Mouse (Mus musculus): Measurements from ENCODE around the gene Omg. TPM values are rescaled to one million over a fixed set of nuclear protein-coding genes. Genes with fewer than 3 reads are reported as not detected.
A peak's percentile ranks its signal among the peaks of the same experiment; 100 is the strongest.

Gene Omg
- polyA plus RNA-seq, 1 experiment from 2014 or later, result 1.9 TPM

DNA sequence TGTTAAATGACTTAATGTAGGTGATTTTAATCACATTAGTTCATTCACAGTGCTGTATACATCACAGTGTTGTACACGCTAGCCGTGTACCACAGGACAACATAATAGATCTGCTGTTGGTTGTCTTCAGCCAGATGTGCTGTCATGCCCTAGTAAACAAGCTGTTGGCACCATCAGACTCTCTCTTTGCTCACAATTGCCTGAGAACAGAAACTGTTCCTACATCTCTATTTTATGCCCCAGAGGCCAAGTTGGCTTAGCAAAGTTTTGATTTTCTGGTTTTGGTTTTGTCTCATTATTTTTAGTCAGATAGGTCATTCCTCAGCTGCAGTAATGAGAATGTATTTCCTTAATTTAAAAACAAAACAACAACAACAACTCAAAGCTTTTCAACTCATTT is 25.9 kb upstream of the Omg start:
- H3K9ac ChIP-seq (ENCODE audit: low read length), result no peak overlapping the region
- H3K36me3 ChIP-seq (ENCODE audit: control insufficient read depth, insufficient read depth, low read length), result no peaks in the 10 kb centered on the region
- peak; percentile 68 for DNase-seq (ENCODE audit: low spot score, missing footprints)
- 100% methylated on average over 2 of the region's 2 CpGs for WGBS
- H3K4me3 ChIP-seq (ENCODE audit: low read depth, low read length), result no peak overlapping the region
- ATAC-seq (ENCODE audit: low FRiP score), result no peak
- H3K9me3 ChIP-seq (ENCODE audit: control insufficient read depth, low read length), result no peaks in the 10 kb centered on the region
- no peak overlapping the region for H3K4me2 ChIP-seq
- no peaks in the 10 kb centered on the region for H3K27me3 ChIP-seq (ENCODE audit: control insufficient read depth, insufficient read depth, low read length)
- peaks cover 4% of the 10 kb centered on the region for H3K4me1 ChIP-seq (ENCODE audit: control insufficient read depth, insufficient read depth, low read length)
- H3K27ac ChIP-seq (ENCODE audit: low read depth, low read length), result no peak overlapping the region

DNA sequence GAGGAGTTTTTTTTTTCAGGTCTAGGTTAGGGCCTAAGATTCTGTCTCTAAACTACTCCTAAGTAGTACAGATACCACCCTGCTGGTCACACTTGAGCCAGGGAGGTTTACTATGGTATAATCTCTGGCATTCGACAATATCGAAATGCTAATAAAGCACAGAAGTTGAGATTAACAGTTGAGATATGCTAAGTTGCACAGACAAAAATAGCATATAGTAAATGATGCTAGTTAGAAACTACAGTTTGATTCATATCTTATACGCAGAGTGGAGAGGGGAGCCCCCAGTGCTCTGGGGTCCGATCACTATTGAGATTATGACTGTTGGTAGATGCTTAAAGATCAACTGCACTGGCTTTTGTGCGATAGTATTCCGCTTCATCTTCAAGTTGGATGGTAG is 25.3 kb upstream of the Omg start:
- H3K9me3 ChIP-seq (ENCODE audit: control insufficient read depth, low read length), result no peaks in the 10 kb centered on the region
- 97% methylated on average over 6 of the region's 6 CpGs for WGBS
- no peak overlapping the region for H3K4me2 ChIP-seq
- no peaks in the 10 kb centered on the region for H3K27me3 ChIP-seq (ENCODE audit: control insufficient read depth, insufficient read depth, low read length)
- ATAC-seq (ENCODE audit: low FRiP score) (no peak), DNase-seq (ENCODE audit: low spot score, missing footprints) (peak; percentile 53)
- H3K4me1 ChIP-seq (ENCODE audit: control insufficient read depth, insufficient read depth, low read length), result peaks cover 2% of the 10 kb centered on the region
- H3K9ac ChIP-seq (ENCODE audit: low read length), result no peak overlapping the region
- H3K27ac ChIP-seq (ENCODE audit: low read depth, low read length), result no peak overlapping the region
- no peaks in the 10 kb centered on the region for H3K36me3 ChIP-seq (ENCODE audit: control insufficient read depth, insufficient read depth, low read length)
- no peak overlapping the region for H3K4me3 ChIP-seq (ENCODE audit: low read depth, low read length)

DNA sequence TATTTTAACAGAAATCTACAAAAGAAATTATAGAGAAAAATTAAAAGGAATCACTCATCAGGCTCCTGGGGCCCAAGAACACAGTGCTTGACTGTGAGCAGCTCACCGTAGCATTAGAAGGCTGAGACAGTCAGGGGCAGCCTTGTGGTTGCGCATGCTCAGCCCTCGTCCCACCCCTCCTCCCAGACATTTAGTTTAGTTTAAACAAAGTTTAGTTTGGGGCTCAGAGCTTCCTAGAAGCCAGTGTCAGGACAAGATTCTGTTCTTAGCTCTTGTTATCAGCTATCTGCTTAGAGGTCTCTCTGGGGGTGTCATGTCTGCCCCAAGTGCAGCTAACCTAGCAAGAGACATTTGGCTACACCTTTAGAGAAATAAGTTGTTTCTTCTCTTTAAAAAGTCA is 24.7 kb upstream of the Omg start:
- Histone ChIP-seq H3K36me3 (ENCODE audit: control insufficient read depth, insufficient read depth, low read length) (no peaks in the 10 kb centered on the region), H3K4me2 (no peak overlapping the region), H3K4me1 (ENCODE audit: control insufficient read depth, insufficient read depth, low read length) (no peaks in the 10 kb centered on the region), H3K4me3 (ENCODE audit: low read depth, low read length) (no peak overlapping the region), H3K27ac (ENCODE audit: low read depth, low read length) (no peak overlapping the region), H3K27me3 (ENCODE audit: control insufficient read depth, insufficient read depth, low read length) (no peaks in the 10 kb centered on the region), H3K9me3 (ENCODE audit: control insufficient read depth, low read length) (no peaks in the 10 kb centered on the region), H3K9ac (ENCODE audit: low read length) (no peak overlapping the region)
- 91% methylated on average over 3 of the region's 3 CpGs for WGBS
- DNase-seq (ENCODE audit: low spot score, missing footprints) (peak; percentile 19), ATAC-seq (ENCODE audit: low FRiP score) (no peak)

DNA sequence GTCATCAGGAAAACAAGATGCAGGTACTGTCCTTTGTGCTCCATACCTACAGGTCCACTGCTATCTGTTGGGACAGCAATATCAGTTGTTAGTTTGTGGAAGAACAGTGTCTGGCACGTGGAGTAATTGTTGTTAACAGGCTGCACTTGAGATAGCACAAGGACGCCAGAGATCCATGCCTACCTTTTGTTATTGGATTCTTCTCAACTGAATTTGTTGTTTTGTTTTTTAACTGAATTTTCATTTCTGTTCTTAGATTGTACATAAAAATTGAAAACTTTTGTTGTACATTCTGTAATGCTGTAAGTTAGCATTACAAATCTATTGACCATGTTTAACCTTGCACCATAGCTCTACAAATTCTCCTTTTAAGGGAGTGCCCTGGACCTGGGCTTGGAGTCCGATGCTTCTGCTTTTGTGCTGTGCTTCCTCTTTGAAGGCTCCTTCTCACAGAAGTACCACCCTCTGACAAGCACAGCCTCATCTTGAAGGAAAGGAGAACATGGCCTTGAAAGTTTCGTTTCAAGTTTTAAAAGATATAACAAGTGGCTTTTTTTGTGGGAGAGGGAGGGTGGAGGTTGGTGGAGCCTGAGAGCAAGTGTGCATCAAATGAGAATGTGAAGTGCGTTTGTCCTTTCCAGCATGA is 24.0 kb upstream of the Omg start:
- WGBS, result 90% methylated on average over 5 of the region's 5 CpGs
- Histone ChIP-seq H3K4me1 (ENCODE audit: control insufficient read depth, insufficient read depth, low read length) (no peaks in the 10 kb centered on the region), H3K9me3 (ENCODE audit: control insufficient read depth, low read length) (no peaks in the 10 kb centered on the region), H3K9ac (ENCODE audit: low read length) (no peak overlapping the region), H3K36me3 (ENCODE audit: control insufficient read depth, insufficient read depth, low read length) (no peaks in the 10 kb centered on the region), H3K27me3 (ENCODE audit: control insufficient read depth, insufficient read depth, low read length) (no peaks in the 10 kb centered on the region), H3K4me2 (no peak overlapping the region), H3K27ac (ENCODE audit: low read depth, low read length) (no peak overlapping the region), H3K4me3 (ENCODE audit: low read depth, low read length) (no peak overlapping the region)
- ATAC-seq (ENCODE audit: low FRiP score), result no peak
- peak; percentile 53 for DNase-seq (ENCODE audit: low spot score, missing footprints)

DNA sequence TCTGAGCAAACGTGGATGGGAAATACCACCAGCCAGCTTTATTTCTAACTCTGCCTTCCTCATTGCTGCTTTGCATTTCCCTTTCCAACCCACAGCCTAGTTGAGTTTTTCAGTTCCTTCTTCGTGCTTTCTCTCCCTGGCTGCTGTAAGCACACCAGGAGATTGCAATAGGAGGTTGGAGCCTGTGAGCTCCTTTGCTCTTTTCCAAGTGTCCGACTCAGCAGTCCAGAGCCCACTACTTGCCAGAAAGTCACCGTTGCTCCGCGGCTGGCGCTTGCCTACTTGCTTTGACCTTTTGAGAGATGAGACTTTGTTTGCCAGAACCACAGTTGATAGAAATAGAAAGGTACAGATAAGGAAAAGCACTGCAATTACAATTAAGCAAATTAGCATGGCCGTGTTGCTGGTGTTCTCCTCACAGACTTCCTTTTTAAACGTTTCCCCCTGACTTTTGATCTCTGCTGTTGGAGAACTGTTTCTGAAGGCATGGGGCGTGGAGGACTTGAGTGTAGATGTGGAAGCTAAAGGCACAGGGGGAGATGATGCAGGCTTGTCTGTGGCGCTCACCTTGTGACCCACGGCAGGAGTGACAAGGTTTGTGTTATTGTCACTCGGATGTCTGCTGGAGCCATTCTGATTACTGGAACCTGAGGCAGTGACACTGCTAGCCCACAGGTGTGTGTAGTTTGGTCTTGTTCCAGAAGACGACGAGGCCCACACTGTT is 23.3 kb upstream of the Omg start:
- DNase-seq (ENCODE audit: low spot score, missing footprints) (peak; percentile 28), ATAC-seq (ENCODE audit: low FRiP score) (no peak)
- WGBS, result 92% methylated on average over 15 of the region's 15 CpGs
- Histone ChIP-seq H3K4me2 (no peak overlapping the region), H3K4me3 (ENCODE audit: low read depth, low read length) (no peak overlapping the region), H3K9me3 (ENCODE audit: control insufficient read depth, low read length) (no peaks in the 10 kb centered on the region), H3K27me3 (ENCODE audit: control insufficient read depth, insufficient read depth, low read length) (no peaks in the 10 kb centered on the region), H3K4me1 (ENCODE audit: control insufficient read depth, insufficient read depth, low read length) (no peaks in the 10 kb centered on the region), H3K27ac (ENCODE audit: low read depth, low read length) (no peak overlapping the region), H3K9ac (ENCODE audit: low read length) (no peak overlapping the region), H3K36me3 (ENCODE audit: control insufficient read depth, insufficient read depth, low read length) (no peaks in the 10 kb centered on the region)

DNA sequence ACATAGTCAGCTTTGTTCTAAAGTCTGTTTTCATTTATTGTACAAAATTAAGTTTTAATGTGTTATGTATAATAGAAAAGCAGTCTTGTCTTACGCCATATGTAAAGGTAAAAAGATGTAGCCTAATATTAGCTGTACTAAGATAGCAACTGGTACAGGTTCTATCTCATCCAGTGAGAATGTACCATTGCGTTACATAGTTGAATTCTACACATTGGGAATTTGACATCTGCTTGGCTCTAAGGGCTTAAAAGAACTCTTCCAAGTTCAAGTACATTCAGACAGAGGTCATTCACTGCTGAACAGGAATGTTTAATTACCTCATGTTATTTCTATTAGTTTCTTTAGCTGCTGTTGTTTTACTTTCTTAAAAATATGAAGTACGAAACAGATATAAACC is 22.7 kb upstream of the Omg start:
- no peaks in the 10 kb centered on the region for H3K9me3 ChIP-seq (ENCODE audit: control insufficient read depth, low read length)
- H3K27ac ChIP-seq (ENCODE audit: low read depth, low read length), result no peak overlapping the region
- H3K4me2 ChIP-seq, result no peak overlapping the region
- no peak overlapping the region for H3K9ac ChIP-seq (ENCODE audit: low read length)
- ATAC-seq (ENCODE audit: low FRiP score) (no peak), DNase-seq (ENCODE audit: low spot score, missing footprints) (no peak)
- WGBS, result 93% methylated on average over 3 of the region's 3 CpGs
- no peaks in the 10 kb centered on the region for H3K27me3 ChIP-seq (ENCODE audit: control insufficient read depth, insufficient read depth, low read length)
- no peak overlapping the region for H3K4me3 ChIP-seq (ENCODE audit: low read depth, low read length)
- no peaks in the 10 kb centered on the region for H3K36me3 ChIP-seq (ENCODE audit: control insufficient read depth, insufficient read depth, low read length)
- H3K4me1 ChIP-seq (ENCODE audit: control insufficient read depth, insufficient read depth, low read length), result no peaks in the 10 kb centered on the region

DNA sequence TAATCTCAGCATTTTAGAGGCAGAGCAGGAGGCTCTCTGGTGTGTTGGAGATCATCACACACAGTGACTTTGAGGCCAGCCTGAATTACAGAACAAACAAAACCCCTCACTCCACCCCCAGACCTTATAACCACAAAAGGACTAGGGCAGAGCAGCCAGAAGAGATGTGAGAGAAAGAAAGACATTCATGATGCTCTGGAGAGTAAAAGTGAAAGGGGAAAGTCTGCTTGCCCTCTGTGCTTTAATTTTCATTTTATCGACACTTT is 20.4 kb upstream of the Omg start:
- Histone ChIP-seq H3K9me3 (ENCODE audit: control insufficient read depth, low read length) (no peaks in the 10 kb centered on the region), H3K4me1 (ENCODE audit: control insufficient read depth, insufficient read depth, low read length) (no peaks in the 10 kb centered on the region), H3K27ac (ENCODE audit: low read depth, low read length) (no peak overlapping the region), H3K4me2 (no peak overlapping the region), H3K36me3 (ENCODE audit: control insufficient read depth, insufficient read depth, low read length) (no peaks in the 10 kb centered on the region), H3K4me3 (ENCODE audit: low read depth, low read length) (no peak overlapping the region), H3K9ac (ENCODE audit: low read length) (no peak overlapping the region), H3K27me3 (ENCODE audit: control insufficient read depth, insufficient read depth, low read length) (no peaks in the 10 kb centered on the region)
- DNase-seq (ENCODE audit: low spot score, missing footprints) (no peak), ATAC-seq (ENCODE audit: low FRiP score) (no peak)
- 91% methylated on average over 1 of the region's 1 CpGs for WGBS

DNA sequence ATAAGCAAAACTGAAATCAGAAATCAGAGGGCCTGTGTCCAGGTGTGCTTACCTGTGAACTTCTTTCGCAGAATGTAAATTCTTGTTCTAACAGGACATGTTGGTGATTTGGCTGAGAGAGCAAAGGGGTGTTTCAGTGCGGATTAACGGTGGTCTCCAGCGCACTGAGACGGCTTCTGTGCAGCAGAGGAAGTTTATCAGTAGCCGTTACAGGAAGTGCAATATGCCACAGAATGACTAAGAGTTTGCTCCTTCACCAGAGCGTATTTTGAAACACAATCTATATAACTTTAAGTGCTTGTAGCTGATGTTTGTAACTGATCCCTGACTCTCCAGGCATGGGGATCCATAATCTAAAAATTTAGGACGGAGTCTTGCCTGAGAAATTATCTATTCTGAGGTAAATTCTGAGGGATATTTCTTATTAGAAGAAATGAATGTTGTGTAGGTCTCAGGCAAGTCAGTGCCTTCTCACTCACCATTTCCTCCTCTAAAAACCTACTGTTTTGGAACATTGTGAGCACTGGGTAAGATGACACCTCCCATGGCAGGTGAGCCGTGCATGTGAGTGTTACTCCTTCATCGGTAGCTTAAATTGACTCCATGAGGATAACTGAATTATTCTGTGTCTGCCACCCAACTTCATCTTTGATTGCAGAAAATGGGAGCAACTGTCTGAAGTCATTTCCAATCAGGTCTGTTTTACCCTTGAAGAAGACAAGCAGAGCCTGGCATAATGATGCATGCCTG is 19.9 kb upstream of the Omg start, which contains the start of gene Evi2b:
Evi2b (minus strand) TSS at position 203 of the 750 bp plus-strand sequence.
- H3K27ac ChIP-seq (ENCODE audit: low read depth, low read length), result no peak within 1 kb of the TSS
- H3K9me3 ChIP-seq (ENCODE audit: control insufficient read depth, low read length), result no peaks in the 10 kb centered on the region
- H3K4me1 ChIP-seq (ENCODE audit: control insufficient read depth, insufficient read depth, low read length), result no peaks in the 10 kb centered on the region
- H3K36me3 ChIP-seq (ENCODE audit: control insufficient read depth, insufficient read depth, low read length), result no peaks in the 10 kb centered on the region
- ATAC-seq (ENCODE audit: low FRiP score) (no peak), DNase-seq (ENCODE audit: low spot score, missing footprints) (peak; percentile 37)
- H3K27me3 ChIP-seq (ENCODE audit: control insufficient read depth, insufficient read depth, low read length), result no peaks in the 10 kb centered on the region
- 90% methylated on average over 10 of the region's 10 CpGs for WGBS
- no peak within 1 kb of the TSS for H3K4me2 ChIP-seq
- H3K9ac ChIP-seq (ENCODE audit: low read length), result no peak within 1 kb of the TSS
- H3K4me3 ChIP-seq (ENCODE audit: low read depth, low read length), result no peak within 1 kb of the TSS

DNA sequence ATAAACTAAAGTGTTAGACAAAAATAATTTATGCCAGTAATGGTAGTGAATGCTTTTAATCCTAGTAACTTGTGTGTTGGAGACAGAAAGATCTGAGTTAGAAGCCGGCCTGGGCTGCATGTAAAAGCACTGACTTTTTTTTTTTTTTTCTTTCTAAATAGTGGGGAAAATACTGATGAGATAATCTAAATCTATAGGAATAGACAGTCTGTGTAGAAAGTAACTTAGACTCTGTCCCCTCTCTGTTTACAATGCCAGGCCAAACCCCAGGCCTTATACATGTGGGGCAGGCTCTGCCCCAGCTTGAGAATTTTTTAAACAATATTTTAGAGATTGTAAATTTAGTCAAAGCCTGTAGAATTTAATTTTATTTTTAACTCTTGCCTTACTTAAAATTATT is 19.1 kb upstream of the Omg start:
- Histone ChIP-seq H3K4me2 (no peak overlapping the region), H3K9ac (ENCODE audit: low read length) (no peak overlapping the region), H3K9me3 (ENCODE audit: control insufficient read depth, low read length) (no peaks in the 10 kb centered on the region), H3K27ac (ENCODE audit: low read depth, low read length) (no peak overlapping the region), H3K36me3 (ENCODE audit: control insufficient read depth, insufficient read depth, low read length) (no peaks in the 10 kb centered on the region), H3K4me1 (ENCODE audit: control insufficient read depth, insufficient read depth, low read length) (no peaks in the 10 kb centered on the region), H3K4me3 (ENCODE audit: low read depth, low read length) (no peak overlapping the region), H3K27me3 (ENCODE audit: control insufficient read depth, insufficient read depth, low read length) (no peaks in the 10 kb centered on the region)
- DNase-seq (ENCODE audit: low spot score, missing footprints) (peak; percentile 10), ATAC-seq (ENCODE audit: low FRiP score) (no peak)
- 89% methylated on average over 1 of the region's 1 CpGs for WGBS

Measured in midbrain, embryonic 11.5 days (tissue).